21 mouse cellular contexts compared by ENCODE assay signal in the genomic region with DNA sequence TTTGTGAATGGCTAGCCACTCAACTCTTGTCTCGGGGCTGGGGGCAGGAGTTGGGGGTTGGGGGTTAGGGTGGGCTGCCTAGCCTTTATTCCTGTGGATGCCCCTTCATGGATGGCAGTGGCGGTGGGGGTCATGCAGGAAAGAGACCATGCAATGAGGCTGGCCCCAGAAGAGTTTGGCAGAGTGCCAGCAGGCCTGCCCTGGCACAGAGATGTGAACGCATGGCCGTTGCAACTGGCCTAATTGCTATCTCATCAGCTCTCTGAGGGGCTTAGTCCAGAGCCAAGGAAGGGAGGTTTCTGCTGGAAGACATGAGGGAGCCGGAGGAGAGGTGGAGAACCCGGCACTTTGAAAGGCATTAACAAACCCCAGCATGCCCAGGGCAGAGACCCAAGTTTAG.
"Had no signal": no experiment of that assay in that cellular context is flagged by ENCODE, and none has a peak within 500 bp of the region (broad histone marks: within the 10 kb centered on the region; RNA-seq: fewer than 3 reads in every experiment).

No protein-coding gene starts in this region.

- H3K27me3 ChIP-seq: lung, embryonic 15.5 days had no signal

- H3K27ac ChIP-seq: kidney, embryonic 15.5 days; left cerebral cortex, adult 2 months; limb, embryonic 10.5 days; limb, embryonic 13.5 days; liver, embryonic 12.5 days; liver, embryonic 15.5 days; lung, embryonic 15.5 days; midbrain, embryonic 15.5 days; neural tube, embryonic 13.5 days had no signal

- H3K9ac ChIP-seq: kidney, embryonic 15.5 days; limb, embryonic 13.5 days; liver, embryonic 12.5 days; liver, embryonic 15.5 days; lung, embryonic 15.5 days; midbrain, embryonic 15.5 days; neural tube, embryonic 13.5 days had no signal

- H3K4me3 ChIP-seq: kidney, embryonic 15.5 days; left cerebral cortex, adult 2 months; limb, embryonic 10.5 days; limb, embryonic 13.5 days; liver, embryonic 12.5 days; liver, embryonic 15.5 days; lung, embryonic 15.5 days; midbrain, embryonic 15.5 days; myocyte; neural tube, embryonic 13.5 days had no signal

- ATAC-seq: liver, embryonic 12.5 days; midbrain, embryonic 15.5 days had no signal

- H3K4me2 ChIP-seq: kidney, embryonic 15.5 days; limb, embryonic 13.5 days; liver, embryonic 12.5 days; liver, embryonic 15.5 days; lung, embryonic 15.5 days; midbrain, embryonic 11.5 days; midbrain, embryonic 15.5 days; neural tube, embryonic 13.5 days had no signal

- H3K36me3 ChIP-seq: kidney, embryonic 15.5 days; limb, embryonic 10.5 days; limb, embryonic 13.5 days; liver, embryonic 12.5 days; liver, embryonic 15.5 days; lung, embryonic 15.5 days; midbrain, embryonic 15.5 days; neural tube, embryonic 13.5 days had no signal

- DNase-seq: kidney, adult 11 months; kidney, adult 8-10 months; kidney, postnatal 10 days; layer of hippocampus, postnatal 36 days; liver; lung, adult 18-20 months; lung, postnatal 10 days; lung, postnatal 36 days; right cerebral cortex, adult 18-20 months; thymus, postnatal 25 days had no signal

- H3K9me3 ChIP-seq: kidney, embryonic 15.5 days; limb, embryonic 10.5 days; limb, embryonic 13.5 days; liver, embryonic 12.5 days; liver, embryonic 15.5 days; lung, embryonic 15.5 days; midbrain, embryonic 15.5 days; neural tube, embryonic 13.5 days had no signal

- H3K4me1 ChIP-seq: liver, embryonic 12.5 days; liver, embryonic 15.5 days had no signal
